Mouse (Mus musculus) yolk sac, embryonic 10.5 days (tissue): Measurements from ENCODE around the gene Mllt10.

Source experiments
- DNase-seq: peaks from one replicate; pipeline ENCODE4 v3.0.0-alpha.2; 2017; ENCODE audit warnings: low spot score

The Mllt10 gene

GRCm38 (mm10) chr2:18093858-18094257 lies 38.8 kb downstream of the Mllt10 start:
- DNase-seq, result no peak

- no peak for DNase-seq
Measured at GRCm38 (mm10) chr2:18094319-18094718, 39.3 kb downstream of the Mllt10 start.

- DNase-seq, result no peak
Measured at GRCm38 (mm10) chr2:18095804-18096203, 40.8 kb downstream of the Mllt10 start.

- no peak for DNase-seq
Measured at GRCm38 (mm10) chr2:18100914-18101313, 45.9 kb downstream of the Mllt10 start.

- no peak for DNase-seq
Measured at GRCm38 (mm10) chr2:18107561-18107960, 52.5 kb downstream of the Mllt10 start.

GRCm38 (mm10) chr2:18108214-18108613 lies 53.2 kb downstream of the Mllt10 start:
- peak; percentile 32 for DNase-seq

- DNase-seq, result no peak
Measured at GRCm38 (mm10) chr2:18111411-18111810, 56.4 kb downstream of the Mllt10 start.

- DNase-seq, result no peak
Measured at GRCm38 (mm10) chr2:18116432-18116831, 61.4 kb downstream of the Mllt10 start.

- no peak for DNase-seq
Measured at GRCm38 (mm10) chr2:18138131-18138530, 83.1 kb downstream of the Mllt10 start.

- DNase-seq, result no peak
Measured at GRCm38 (mm10) chr2:18139646-18140045, 84.6 kb downstream of the Mllt10 start.

GRCm38 (mm10) chr2:18156131-18156530 lies 101.1 kb downstream of the Mllt10 start:
- no peak for DNase-seq

GRCm38 (mm10) chr2:18159426-18159825 lies 104.4 kb downstream of the Mllt10 start:
- peak; percentile 61 for DNase-seq

- no peak for DNase-seq
Measured at GRCm38 (mm10) chr2:18160992-18161391, 106.0 kb downstream of the Mllt10 start.

GRCm38 (mm10) chr2:18165511-18165910 lies 110.5 kb downstream of the Mllt10 start:
- DNase-seq, result no peak

GRCm38 (mm10) chr2:18169174-18169948 lies 114.3 kb downstream of the Mllt10 start:
- DNase-seq, result no peak

- no peak for DNase-seq
Measured at GRCm38 (mm10) chr2:18175234-18175633, 120.2 kb downstream of the Mllt10 start.

- DNase-seq, result no peak
Measured at GRCm38 (mm10) chr2:18176235-18176634, 121.2 kb downstream of the Mllt10 start.

- no peak for DNase-seq
Measured at GRCm38 (mm10) chr2:18180323-18180722, 125.3 kb downstream of the Mllt10 start.

- DNase-seq, result no peak
Measured at GRCm38 (mm10) chr2:18181631-18182030, 126.6 kb downstream of the Mllt10 start.

- DNase-seq, result no peak
Measured at GRCm38 (mm10) chr2:18183079-18183478, 128.0 kb downstream of the Mllt10 start.

GRCm38 (mm10) chr2:18188367-18188766 lies 133.3 kb downstream of the Mllt10 start:
- DNase-seq, result no peak

GRCm38 (mm10) chr2:18195285-18195684 lies 140.2 kb downstream of the Mllt10 start:
- no peak for DNase-seq

GRCm38 (mm10) chr2:18195691-18196396 lies 140.8 kb downstream of the Mllt10 start:
- DNase-seq, result peak; percentile 39
